9 mouse cellular contexts compared by ENCODE assay signal in genomic region chr10:77969274-77969972, GRCm38 (mm10). TPM values are rescaled to one million over a fixed set of nuclear protein-coding genes. Genes with fewer than 3 reads are reported as not detected.
DNase-seq lines count a peak whose midpoint lies in the region; ATAC-seq and TF ChIP-seq lines count a peak whose summit lies in the region.
"Had no signal": no experiment of that assay in that cellular context is flagged by ENCODE, and none has a peak within 500 bp of the region (broad histone marks: within the 10 kb centered on the region; RNA-seq: fewer than 3 reads in every experiment).

No protein-coding gene starts in this region.

- peak; percentile 67; the same call in 1 of the 2 replicates for ATAC-seq in kidney, embryonic 16.5 days (ENCODE audit: low FRiP score, low TSS enrichment)
- peak; percentile 67; the same call in 1 of the 2 replicates for ATAC-seq in intestine, embryonic 14.5 days (replicated peaks; ENCODE audit: low FRiP score, low TSS enrichment, low read depth)
- ATAC-seq in liver, embryonic 12.5 days, result 0 out of 2 replicates have a peak, but pooled peaks have one; percentile 27
- ATAC-seq: Patski had no signal

- TF ChIP-seq CTCF in cerebellum, adult 2 months (IDR thresholded peaks at IDR 0.05; ENCODE audit: borderline replicate concordance, insufficient read depth, low read depth, low read length), result no peak

- H3K9me3 ChIP-seq in kidney, embryonic 16.5 days (ENCODE audit: low read length), result no peaks in the 10 kb centered on the region
- no peaks in the 10 kb centered on the region for H3K9me3 ChIP-seq in intestine, embryonic 14.5 days (ENCODE audit: control insufficient read depth, low read length)
- H3K9me3 ChIP-seq in liver, embryonic 12.5 days (replicated peaks), result no peaks in the 10 kb centered on the region

- H3K36me3 ChIP-seq in kidney, embryonic 16.5 days (ENCODE audit: insufficient read depth, low read length), result no peaks in the 10 kb centered on the region
- H3K36me3 ChIP-seq in intestine, embryonic 14.5 days (ENCODE audit: control insufficient read depth, insufficient read depth, low read length), result no peaks in the 10 kb centered on the region
- H3K36me3 ChIP-seq in liver, embryonic 12.5 days, result no peaks in the 10 kb centered on the region

- peak overlapping the region; percentile 26 for H3K4me3 ChIP-seq in kidney, embryonic 16.5 days (ENCODE audit: low read length)
- H3K4me3 ChIP-seq in cerebellum, adult 2 months (replicated peaks; ENCODE audit: insufficient read depth, low read depth, low read length), result peak overlapping the region; percentile 81
- peak overlapping the region; percentile 15 for H3K4me3 ChIP-seq in intestine, embryonic 14.5 days (ENCODE audit: low read depth, low read length)
- H3K4me3 ChIP-seq in liver, embryonic 12.5 days, result peak overlapping the region; percentile 11; the same call in 1 of the 2 replicates

- peak; percentile 55; the same call in 1 of the 2 replicates for TF ChIP-seq POLR2A in cerebellum, adult 2 months (IDR thresholded peaks at IDR 0.05; ENCODE audit: borderline replicate concordance, insufficient read depth, low read length)

- H3K9ac ChIP-seq in kidney, embryonic 16.5 days (replicated peaks; ENCODE audit: low read length), result no peak overlapping the region
- H3K9ac ChIP-seq in intestine, embryonic 14.5 days (ENCODE audit: low read length), result no peak overlapping the region
- H3K9ac ChIP-seq in liver, embryonic 12.5 days, result no peak overlapping the region

- 0 out of 2 replicates have a peak, but pooled peaks cover 3% of the 10 kb centered on the region for H3K4me1 ChIP-seq in kidney, embryonic 16.5 days (ENCODE audit: insufficient read depth, low read length)
- peaks cover 2% of the 10 kb centered on the region; the same call in 1 of the 2 replicates for H3K4me1 ChIP-seq in cerebellum, adult 2 months (ENCODE audit: control insufficient read depth, insufficient read depth, low read length)
- peaks cover 7% of the 10 kb centered on the region; the same call in 1 of the 2 replicates for H3K4me1 ChIP-seq in intestine, embryonic 14.5 days (replicated peaks; ENCODE audit: control insufficient read depth, insufficient read depth, low read length)
- peaks cover 12% of the 10 kb centered on the region; the same call in 1 of the 2 replicates for H3K4me1 ChIP-seq in liver, embryonic 12.5 days

- no peak overlapping the region for H3K27ac ChIP-seq in kidney, embryonic 16.5 days (ENCODE audit: low read length)
- H3K27ac ChIP-seq in cerebellum, adult 2 months (ENCODE audit: insufficient read depth, low read length), result no peak overlapping the region
- H3K27ac ChIP-seq in intestine, embryonic 14.5 days (ENCODE audit: low read depth), result no peak overlapping the region
- H3K27ac ChIP-seq in liver, embryonic 12.5 days, result no peak overlapping the region

- H3K27me3 ChIP-seq in kidney, embryonic 16.5 days (ENCODE audit: insufficient read depth, low read length), result peaks cover 25% of the 10 kb centered on the region
- no peaks in the 10 kb centered on the region for H3K27me3 ChIP-seq in cerebellum, adult 2 months (ENCODE audit: control insufficient read depth, insufficient read depth, low read length)
- H3K27me3 ChIP-seq in intestine, embryonic 14.5 days (replicated peaks; ENCODE audit: control insufficient read depth, insufficient read depth, low read length), result peaks cover 19% of the 10 kb centered on the region; the same call in 1 of the 2 replicates
- peaks cover 51% of the 10 kb centered on the region for H3K27me3 ChIP-seq in liver, embryonic 12.5 days (replicated peaks)

- 3% methylated on average over 26 of the region's 26 CpGs for WGBS in kidney, embryonic 16.5 days
- 3% methylated on average over 26 of the region's 26 CpGs for WGBS in cerebellum, adult 2 months
- WGBS in intestine, embryonic 14.5 days, result 3% methylated on average over 26 of the region's 26 CpGs
- WGBS in liver, embryonic 12.5 days (ENCODE audit: insufficient replicate concordance), result 4% methylated on average over 26 of the region's 26 CpGs

- DNase-seq in kidney, adult 9 months, result no peak
- DNase-seq in cerebellum, adult 2 months, result peak; percentile 82 to 85
- peak; percentile 56 to 80 for DNase-seq in frontal cortex, adult 2 months (ENCODE audit: extremely low spot score in 1 of 2, low spot score in 1 of 2)
- peak; percentile 72 for DNase-seq in intestine, embryonic 14.5 days (ENCODE audit: low spot score)
- DNase-seq in neural tube, embryonic 10.5 days (ENCODE audit: extremely low spot score, low spot score), result peak; percentile 55
- DNase-seq in MN1 (ENCODE audit: low spot score), result no peak

- peak overlapping the region; percentile 50 for H3K4me2 ChIP-seq in kidney, embryonic 16.5 days (replicated peaks; ENCODE audit: low read depth, low read length)
- peak overlapping the region; percentile 48 for H3K4me2 ChIP-seq in intestine, embryonic 14.5 days (ENCODE audit: low read length)
- peak overlapping the region; percentile 48 for H3K4me2 ChIP-seq in liver, embryonic 12.5 days

RNA-seq across cellular contexts. Expression of gene Trpm2, which starts 0.9 kb away (rescaled TPM):
- 0.59 and 0.95 TPM in 2 replicates for polyA plus RNA-seq in kidney, embryonic 16.5 days (2015; fragmentation: Nextera tagmentation; extraction: Ambion mirVana)
- 29.8 and 32.5 TPM in 2 replicates for polyA plus RNA-seq in cerebellum, adult 2 months (2012; rRNA removed)
- polyA plus RNA-seq in frontal cortex, adult 2 months (2012; rRNA removed), result 22.5 and 28.3 TPM in 2 replicates
- polyA plus RNA-seq in intestine, embryonic 14.5 days (2014; fragmentation: Nextera tagmentation; extraction: Ambion mirVana), result 0.42 and 1.2 TPM in 2 replicates
- 1.1 and 1.2 TPM in 2 replicates for polyA plus RNA-seq in liver, embryonic 12.5 days (2016; fragmentation: Nextera tagmentation; extraction: Ambion mirVana)

RNA-seq across cellular contexts. Expression of gene 1810043G02Rik, which starts 8.9 kb away (rescaled TPM):
- 33.9 and 34.2 TPM in 2 replicates for polyA plus RNA-seq in kidney, embryonic 16.5 days (2015; fragmentation: Nextera tagmentation; extraction: Ambion mirVana)
- polyA plus RNA-seq in cerebellum, adult 2 months (2012; rRNA removed), result 69.3 and 74.5 TPM in 2 replicates
- polyA plus RNA-seq in frontal cortex, adult 2 months (2012; rRNA removed), result 66.6 and 82.8 TPM in 2 replicates
- 23.5 and 24.7 TPM in 2 replicates for polyA plus RNA-seq in intestine, embryonic 14.5 days (2014; fragmentation: Nextera tagmentation; extraction: Ambion mirVana)
- 6.7 and 6.9 TPM in 2 replicates for polyA plus RNA-seq in liver, embryonic 12.5 days (2016; fragmentation: Nextera tagmentation; extraction: Ambion mirVana)

RNA-seq across cellular contexts. Expression of gene Pfkl, which starts 40.5 kb away (rescaled TPM):
- 190 and 194 TPM in 2 replicates for polyA plus RNA-seq in kidney, embryonic 16.5 days (2015; fragmentation: Nextera tagmentation; extraction: Ambion mirVana)
- 98.6 and 108 TPM in 2 replicates for polyA plus RNA-seq in cerebellum, adult 2 months (2012; rRNA removed)
- polyA plus RNA-seq in frontal cortex, adult 2 months (2012; rRNA removed), result 164 and 180 TPM in 2 replicates
- 244 and 252 TPM in 2 replicates for polyA plus RNA-seq in intestine, embryonic 14.5 days (2014; fragmentation: Nextera tagmentation; extraction: Ambion mirVana)
- 152 and 157 TPM in 2 replicates for polyA plus RNA-seq in liver, embryonic 12.5 days (2016; fragmentation: Nextera tagmentation; extraction: Ambion mirVana)

Comparison
In these comparisons a context has a peak if more than half of its experiments do, and no peak if none do; other contexts are left out.
1. H3K4me3 ChIP-seq: peak in every context shown above with its lines; median percentile 81 in cerebellum, adult 2 months; 26 in kidney, embryonic 16.5 days; 15 in intestine, embryonic 14.5 days; 11 in liver, embryonic 12.5 days.
2. DNase-seq: peak in cerebellum, adult 2 months (2 of 2), frontal cortex, adult 2 months (2 of 2), intestine, embryonic 14.5 days (single experiment) and neural tube, embryonic 10.5 days (single experiment); none in kidney, adult 9 months (single experiment) and MN1 (single experiment).
3. RNA of gene Trpm2, which starts 0.9 kb away (polyA plus RNA-seq): 29.8 to 32.5 TPM in cerebellum, adult 2 months and 22.5 to 28.3 TPM in frontal cortex, adult 2 months; 0.42 to 1.2 TPM in intestine, embryonic 14.5 days, 1.1 to 1.2 TPM in liver, embryonic 12.5 days and 0.59 to 0.95 TPM in kidney, embryonic 16.5 days; every median in the first group is over 10 times any median in the second.
4. Peak in every context shown above with its lines, with median percentiles within 50 percentile points of each other: ATAC-seq and H3K4me2 ChIP-seq.